Mouse (Mus musculus) adrenal gland, postnatal 10 days (tissue): ENCODE measurements around the gene Pde1c. TPM values are rescaled to one million over a fixed set of nuclear protein-coding genes. Genes with fewer than 3 reads are reported as not detected.
A peak's percentile ranks its signal among the peaks of the same experiment; 100 is the strongest.
"Not testable (repeated sequence)": the region's sequence is repeated elsewhere in the genome, so short reads cannot be mapped to it uniquely, and the experiment has no call there.

Experiments used
- DNase-seq: peaks from one replicate; pipeline ENCODE4 v3.0.0; 2021; ENCODE audit warnings: mixed read lengths
- long read RNA-seq, 2 experiments: library from polyadenylated mRNA; stranded (forward); transcript quantifications; one replicate each; pipeline ENCODE4 v2.0.0; 2021
- total RNA-seq, 2 experiments: library from RNA; stranded (reverse); gene quantifications; 2 replicates each; pipeline ENCODE4 v1.2.3; 2021

Pde1c gene
- under 1 TPM; 0.42 to 0.61 TPM for total RNA-seq
- long read RNA-seq, experiment 1, partial matches to known transcripts: 0 of 2 reads
- long read RNA-seq, experiment 1, other reads (novel, unspliced or antisense): 2 of 2 reads
- long read RNA-seq, experiment 2: 0 reads

GRCm38 (mm10) chr6:56568470-56569372, at the start of gene Pde1c:
TSS of gene Pde1c (minus strand) at chr6:56569103.
- peak; percentile 52 for DNase-seq

GRCm38 (mm10) chr6:56616982-56617613, 48.2 kb upstream of the Pde1c start:
- no peak for DNase-seq

- no peak for DNase-seq
Observed at GRCm38 (mm10) chr6:56616228-56616981, 47.5 kb upstream of the Pde1c start.

- DNase-seq: not testable (repeated sequence)
Observed at GRCm38 (mm10) chr6:56609529-56609928, 40.6 kb upstream of the Pde1c start.

GRCm38 (mm10) chr6:56608277-56608676, 39.4 kb upstream of the Pde1c start:
- peak; percentile 72 for DNase-seq

- no peak for DNase-seq
Observed at GRCm38 (mm10) chr6:56579568-56579967, 10.7 kb upstream of the Pde1c start.

GRCm38 (mm10) chr6:56560891-56561290, 8.0 kb downstream of the Pde1c start:
- DNase-seq: no peak

GRCm38 (mm10) chr6:56560474-56560888, 8.4 kb downstream of the Pde1c start:
- DNase-seq: peak; percentile 60

GRCm38 (mm10) chr6:56558711-56559110, 10.2 kb downstream of the Pde1c start:
- DNase-seq: no peak

- DNase-seq: no peak
Observed at GRCm38 (mm10) chr6:56555848-56556247, 13.1 kb downstream of the Pde1c start.

- DNase-seq: no peak
Observed at GRCm38 (mm10) chr6:56555382-56555781, 13.5 kb downstream of the Pde1c start.

GRCm38 (mm10) chr6:56551022-56551421, 17.9 kb downstream of the Pde1c start:
- no peak for DNase-seq

- no peak for DNase-seq
Observed at GRCm38 (mm10) chr6:56540247-56540646, 28.7 kb downstream of the Pde1c start.

- no peak for DNase-seq
Observed at GRCm38 (mm10) chr6:56534653-56535052, 34.2 kb downstream of the Pde1c start.

- no peak for DNase-seq
Observed at GRCm38 (mm10) chr6:56532257-56532656, 36.6 kb downstream of the Pde1c start.

GRCm38 (mm10) chr6:56523938-56524866, 44.7 kb downstream of the Pde1c start:
- DNase-seq: no peak

- DNase-seq: no peak
Observed at GRCm38 (mm10) chr6:56489161-56489560, 79.7 kb downstream of the Pde1c start.

- no peak for DNase-seq
Observed at GRCm38 (mm10) chr6:56485078-56485477, 83.8 kb downstream of the Pde1c start.

GRCm38 (mm10) chr6:56480914-56481482, 87.9 kb downstream of the Pde1c start:
- DNase-seq: peak; percentile 72

GRCm38 (mm10) chr6:56476581-56476980, 92.3 kb downstream of the Pde1c start:
- DNase-seq: peak; percentile 19

GRCm38 (mm10) chr6:56458098-56458497, 110.8 kb downstream of the Pde1c start:
- DNase-seq: no peak
